Mouse (Mus musculus): ENCODE results near the gene Mapk1. TPM values are rescaled to one million over a fixed set of nuclear protein-coding genes. Genes with fewer than 3 reads are reported as not detected.

Gene Mapk1
- polyA plus RNA-seq (2012; ENCODE audit: low replicate concordance): 38.0 and 46.6 TPM in 2 replicates

GRCm38 (mm10) chr16:16983131-16983533 is at the start of gene Mapk1:
Gene Mapk1 (plus strand): TSS chr16:16983382.

GRCm38 (mm10) chr16:17069511-17070443 is 86.6 kb downstream of the Mapk1 start, which contains the start of gene Ypel1:
Gene Ypel1 (plus strand): TSS chr16:17069696.

Other genes with a start within 250 kb of the Mapk1 start
- gene Spag6l, start 153.9 kb upstream of the Mapk1 start, polyA plus RNA-seq (2012; ENCODE audit: low replicate concordance): not detected in 2 replicates
- gene Igll1, start 119.4 kb upstream of the Mapk1 start, polyA plus RNA-seq (2012; ENCODE audit: low replicate concordance): 0.36 TPM in 1 of 2 replicates, not detected in the other
- gene Top3b, start 112.6 kb upstream of the Mapk1 start, polyA plus RNA-seq (2012; ENCODE audit: low replicate concordance): 20.5 and 38.6 TPM in 2 replicates
- gene Vpreb1, start 112.5 kb upstream of the Mapk1 start, polyA plus RNA-seq (2012; ENCODE audit: low replicate concordance): not detected in 2 replicates
- gene Ppm1f, start 86.9 kb upstream of the Mapk1 start, polyA plus RNA-seq (2012; ENCODE audit: low replicate concordance): 1.7 and 6.7 TPM in 2 replicates
- gene Ypel1, start 86.3 kb downstream of the Mapk1 start, polyA plus RNA-seq (2012; ENCODE audit: low replicate concordance): not detected in 2 replicates
- gene Ppil2, start 127.9 kb downstream of the Mapk1 start, polyA plus RNA-seq (2012; ENCODE audit: low replicate concordance): 51.0 and 90.8 TPM in 2 replicates
- 27.9 and 35.4 TPM in 2 replicates for gene 2610318N02Rik, start 141.8 kb downstream of the Mapk1 start, polyA plus RNA-seq (2012; ENCODE audit: low replicate concordance)
- 110 and 285 TPM in 2 replicates for gene Sdf2l1, start 149.0 kb downstream of the Mapk1 start, polyA plus RNA-seq (2012; ENCODE audit: low replicate concordance)
- gene Ydjc, start 161.2 kb downstream of the Mapk1 start, polyA plus RNA-seq (2012; ENCODE audit: low replicate concordance): 97.8 and 103 TPM in 2 replicates
- 3.7 and 6.8 TPM in 2 replicates for gene Ccdc116, start 163.8 kb downstream of the Mapk1 start, polyA plus RNA-seq (2012; ENCODE audit: low replicate concordance)
- 65.1 and 128 TPM in 2 replicates for gene Ube2l3, start 219.3 kb downstream of the Mapk1 start, polyA plus RNA-seq (2012; ENCODE audit: low replicate concordance)
- 0.03 and 0.28 TPM in 2 replicates for gene Rimbp3, start 225.2 kb downstream of the Mapk1 start, polyA plus RNA-seq (2012; ENCODE audit: low replicate concordance)

Measured in leukemia stem cell, adult 10-12 weeks (primary cell).